Mouse (Mus musculus): ENCODE data around the gene Dydc1. TPM values are rescaled to one million over a fixed set of nuclear protein-coding genes. Genes with fewer than 3 reads are reported as not detected.

The Dydc1 gene
- polyA plus RNA-seq, 1 experiment from 2014 or later, result 0.22 TPM

DNA sequence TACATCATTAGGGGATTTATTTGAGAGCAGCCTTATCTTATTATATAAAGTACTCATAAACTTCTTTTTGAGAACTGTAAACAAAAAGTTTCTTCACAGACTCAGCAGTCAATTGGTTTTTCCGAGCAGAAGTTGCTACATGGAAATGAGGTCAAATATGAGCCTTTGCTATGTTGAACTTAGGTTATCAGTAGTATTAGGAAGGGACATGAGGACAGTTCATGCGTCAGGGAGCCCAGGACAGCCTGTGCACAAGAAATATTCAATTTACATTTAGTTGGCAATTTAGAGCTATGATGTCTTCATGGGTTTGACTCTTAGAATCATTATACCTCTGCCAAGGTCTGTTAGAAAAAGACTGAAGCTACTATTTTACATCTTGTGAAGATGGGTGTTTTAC lies 29.6 kb downstream of the Dydc1 start:
- no peak overlapping the region for H3K4me2 ChIP-seq (replicated peaks)
- no peaks in the 10 kb centered on the region for H3K9me3 ChIP-seq (replicated peaks)
- 84% methylated on average over 2 of the region's 2 CpGs for WGBS
- no peaks in the 10 kb centered on the region for H3K4me1 ChIP-seq
- no peak overlapping the region for H3K27ac ChIP-seq
- no peak overlapping the region for H3K9ac ChIP-seq
- H3K4me3 ChIP-seq, result no peak overlapping the region
- no peaks in the 10 kb centered on the region for H3K36me3 ChIP-seq
- no peaks in the 10 kb centered on the region for H3K27me3 ChIP-seq
- ATAC-seq (ENCODE audit: low FRiP score), result no peak

DNA sequence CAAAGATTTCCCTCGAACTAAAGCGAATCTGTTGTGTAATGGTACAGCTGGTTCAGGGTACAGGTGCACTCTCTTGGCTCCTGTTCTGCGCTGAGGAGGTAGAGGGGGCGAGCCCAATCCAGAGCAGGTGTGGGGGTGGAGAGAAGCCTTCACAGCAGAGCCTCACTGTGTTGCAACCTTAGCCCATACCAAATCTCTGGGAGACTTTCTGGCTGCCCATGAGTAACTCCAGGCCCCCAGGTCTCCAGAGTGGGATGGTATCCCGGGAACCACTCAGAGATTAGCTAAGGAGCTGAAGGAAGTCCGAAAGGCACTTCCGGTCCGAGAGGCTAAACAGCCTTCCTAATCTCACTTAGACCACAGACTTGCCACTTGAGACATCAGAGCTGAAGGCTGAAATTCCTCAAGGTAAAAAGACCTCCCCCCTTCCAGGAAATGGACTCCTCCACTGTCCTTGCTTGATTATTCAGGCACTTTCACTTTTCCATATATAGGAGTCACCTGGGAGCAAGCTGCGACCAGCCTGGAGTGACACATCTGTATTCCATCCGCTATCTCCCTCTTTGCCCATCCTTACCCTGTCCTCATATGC lies 32.2 kb downstream of the Dydc1 start, which contains the start of gene Mat1a:
TSS of gene Mat1a (plus strand) at position 183 of the 592 bp plus-strand sequence.
- Histone ChIP-seq H3K4me2 (replicated peaks) (no peak within 1 kb of the TSS), H3K27ac (no peak within 1 kb of the TSS), H3K4me1 (no peaks in the 10 kb centered on the region), H3K27me3 (no peaks in the 10 kb centered on the region), H3K9me3 (replicated peaks) (no peaks in the 10 kb centered on the region), H3K36me3 (no peaks in the 10 kb centered on the region), H3K9ac (no peak within 1 kb of the TSS), H3K4me3 (no peak within 1 kb of the TSS)
- 79% methylated on average over 10 of the region's 10 CpGs for WGBS
- no peak for ATAC-seq (ENCODE audit: low FRiP score)

DNA sequence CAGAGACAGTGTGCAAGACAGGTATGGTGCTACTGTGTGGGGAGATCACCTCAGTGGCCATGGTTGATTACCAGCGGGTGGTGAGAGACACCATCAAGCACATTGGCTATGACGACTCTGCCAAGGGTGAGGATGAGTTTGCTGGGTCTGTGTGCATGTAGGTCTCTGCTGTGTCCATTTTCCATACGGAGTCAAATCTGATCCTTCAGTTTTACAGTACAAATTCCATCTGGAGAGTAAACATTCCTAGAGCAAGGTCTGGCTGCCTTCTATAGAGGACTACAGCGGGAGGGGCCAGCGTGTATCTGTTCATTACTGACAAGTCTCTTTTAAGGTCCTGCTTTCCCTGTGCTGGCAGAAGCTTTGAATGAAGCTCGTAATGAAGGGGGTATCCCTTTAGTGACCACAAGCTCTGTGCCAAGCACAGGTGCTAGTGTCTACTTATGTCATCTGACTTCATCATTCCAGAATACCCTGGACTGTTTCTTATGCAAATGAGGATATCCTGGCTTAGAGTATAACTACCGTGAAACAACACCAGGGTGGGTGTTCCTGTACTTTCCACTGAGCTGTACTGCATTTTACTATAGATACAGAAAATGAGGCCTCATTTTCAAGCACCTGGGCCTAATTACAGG lies 38.4 kb downstream of the Dydc1 start:
- Histone ChIP-seq H3K36me3 (no peaks in the 10 kb centered on the region), H3K4me1 (no peaks in the 10 kb centered on the region), H3K27ac (no peak overlapping the region), H3K9ac (no peak overlapping the region), H3K4me3 (no peak overlapping the region), H3K4me2 (replicated peaks) (no peak overlapping the region), H3K9me3 (replicated peaks) (no peaks in the 10 kb centered on the region), H3K27me3 (no peaks in the 10 kb centered on the region)
- WGBS, result 87% methylated on average over 7 of the region's 7 CpGs
- no peak for ATAC-seq (ENCODE audit: low FRiP score)

DNA sequence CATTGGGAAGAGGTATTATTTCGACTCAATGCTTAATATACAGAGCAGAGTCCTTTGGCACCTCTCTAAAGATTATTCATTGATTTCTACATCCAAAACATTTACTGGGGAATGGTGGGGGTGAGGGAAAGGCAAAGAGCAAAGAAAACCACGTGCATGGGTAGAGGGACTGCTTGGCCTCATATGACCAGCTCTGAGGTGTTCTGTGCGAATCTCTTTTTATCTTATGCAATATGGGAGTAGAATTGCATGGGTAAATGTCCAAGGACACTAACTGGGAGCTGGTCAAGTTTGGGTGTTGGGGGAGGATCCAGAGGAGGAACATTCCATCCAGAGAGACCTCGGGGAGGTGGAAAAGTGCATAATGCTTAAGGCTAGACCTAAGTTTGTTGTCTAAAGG lies 40.2 kb downstream of the Dydc1 start:
- no peaks in the 10 kb centered on the region for H3K4me1 ChIP-seq
- H3K27ac ChIP-seq, result no peak overlapping the region
- H3K4me2 ChIP-seq (replicated peaks), result no peak overlapping the region
- 76% methylated on average over 4 of the region's 4 CpGs for WGBS
- no peak overlapping the region for H3K4me3 ChIP-seq
- H3K27me3 ChIP-seq, result no peaks in the 10 kb centered on the region
- no peaks in the 10 kb centered on the region for H3K36me3 ChIP-seq
- no peak for ATAC-seq (ENCODE audit: low FRiP score)
- no peak overlapping the region for H3K9ac ChIP-seq
- H3K9me3 ChIP-seq (replicated peaks), result no peaks in the 10 kb centered on the region

DNA sequence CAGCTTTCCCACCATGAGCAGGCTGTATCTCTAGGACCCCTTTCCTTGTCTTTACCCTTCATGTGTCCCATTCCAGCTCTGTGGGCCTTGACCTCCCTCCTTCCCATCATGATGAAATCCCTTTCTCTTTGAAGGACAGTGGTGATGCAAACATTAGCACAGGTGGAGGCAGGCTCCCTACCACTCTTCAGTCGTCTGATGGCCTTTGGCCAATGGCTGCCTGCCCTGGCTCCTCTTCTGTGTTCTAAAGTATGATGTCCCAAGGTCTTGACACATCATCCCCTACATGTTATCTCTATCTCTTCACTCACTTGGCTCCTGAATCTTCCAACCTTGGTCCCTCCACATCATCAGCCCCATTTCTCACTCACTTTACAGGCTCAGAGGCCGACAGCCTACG lies 43.6 kb downstream of the Dydc1 start:
- Histone ChIP-seq H3K9ac (no peak overlapping the region), H3K27ac (no peak overlapping the region), H3K9me3 (replicated peaks) (no peaks in the 10 kb centered on the region), H3K4me2 (replicated peaks) (no peak overlapping the region), H3K4me1 (no peaks in the 10 kb centered on the region), H3K27me3 (no peaks in the 10 kb centered on the region), H3K4me3 (no peak overlapping the region), H3K36me3 (no peaks in the 10 kb centered on the region)
- ATAC-seq (ENCODE audit: low FRiP score), result no peak
- WGBS, result 89% methylated on average over 3 of the region's 3 CpGs

DNA sequence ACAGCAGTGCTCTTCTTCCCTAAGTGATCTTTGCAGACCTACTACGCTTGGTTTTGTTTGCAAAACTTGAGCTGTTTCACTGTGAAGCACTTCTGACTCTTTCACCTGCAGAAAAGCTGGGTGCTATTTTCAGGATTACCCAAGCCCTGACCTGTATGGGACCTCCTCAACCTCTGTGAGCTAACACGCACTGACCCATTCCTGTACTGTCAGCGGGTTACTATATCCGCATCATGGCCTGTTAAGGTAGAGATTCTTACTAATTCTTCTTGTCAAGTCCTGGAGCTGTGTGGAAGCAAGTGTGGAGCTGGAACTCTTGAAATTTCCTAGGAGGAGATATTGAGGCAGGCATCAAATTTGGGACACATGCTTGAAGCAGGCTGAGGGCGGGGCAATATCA lies 52.0 kb downstream of the Dydc1 start:
- Histone ChIP-seq H3K4me3 (no peak overlapping the region), H3K27ac (no peak overlapping the region), H3K36me3 (no peaks in the 10 kb centered on the region), H3K9me3 (replicated peaks) (no peaks in the 10 kb centered on the region), H3K4me2 (replicated peaks) (no peak overlapping the region), H3K4me1 (no peaks in the 10 kb centered on the region), H3K27me3 (no peaks in the 10 kb centered on the region), H3K9ac (no peak overlapping the region)
- 89% methylated on average over 5 of the region's 5 CpGs for WGBS
- ATAC-seq (ENCODE audit: low FRiP score), result no peak

DNA sequence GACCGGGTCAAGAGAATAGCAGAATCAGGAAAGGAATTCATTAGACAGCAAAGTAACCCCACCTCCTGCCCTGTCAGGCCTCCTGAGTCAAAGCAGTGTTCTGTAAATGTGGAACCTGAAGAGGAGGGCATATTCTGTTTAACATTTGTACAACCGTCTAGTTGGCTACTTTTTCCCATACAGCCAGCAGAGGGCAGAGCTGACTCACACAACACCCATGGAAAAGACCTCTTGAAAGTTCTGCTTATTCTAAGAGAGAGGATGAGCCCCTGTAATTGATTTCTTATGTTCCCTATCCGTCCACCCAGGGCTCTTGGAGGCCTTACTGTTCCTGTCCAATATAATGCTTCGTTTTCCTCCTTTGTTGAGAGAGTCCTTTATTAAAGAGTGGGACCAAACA lies 55.3 kb downstream of the Dydc1 start:
- H3K27ac ChIP-seq, result no peak overlapping the region
- no peaks in the 10 kb centered on the region for H3K36me3 ChIP-seq
- no peaks in the 10 kb centered on the region for H3K4me1 ChIP-seq
- H3K9ac ChIP-seq, result no peak overlapping the region
- no peak overlapping the region for H3K4me2 ChIP-seq (replicated peaks)
- 20% methylated on average over 4 of the region's 4 CpGs for WGBS
- no peaks in the 10 kb centered on the region for H3K9me3 ChIP-seq (replicated peaks)
- H3K4me3 ChIP-seq, result no peak overlapping the region
- no peak; the same call in 1 of the 2 replicates for ATAC-seq (ENCODE audit: low FRiP score)
- H3K27me3 ChIP-seq, result no peaks in the 10 kb centered on the region

DNA sequence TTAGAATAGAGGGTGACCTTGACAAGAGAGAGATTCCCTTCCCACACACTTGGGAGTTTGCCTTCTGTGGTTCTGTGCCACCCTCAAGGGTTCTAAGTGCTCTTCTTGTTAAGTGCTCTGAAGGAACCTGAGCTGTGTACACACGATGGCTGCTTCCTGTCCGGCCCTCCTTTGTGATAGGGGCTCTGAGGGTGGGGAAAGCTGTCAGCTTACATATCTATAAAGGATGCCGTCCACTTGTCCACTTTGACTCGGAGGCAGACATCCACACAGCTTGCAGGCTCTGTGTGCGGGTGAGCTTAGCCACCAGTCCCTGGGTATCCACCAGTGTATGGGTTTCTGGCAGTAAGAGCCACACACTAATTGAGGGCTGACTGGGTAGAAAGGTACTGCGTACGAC lies 58.8 kb downstream of the Dydc1 start, which contains the start of gene Sftpa1:
TSS of gene Sftpa1 (plus strand) at position 243 of the 400 bp plus-strand sequence.
- Histone ChIP-seq H3K9ac (no peak within 1 kb of the TSS), H3K4me3 (no peak within 1 kb of the TSS), H3K36me3 (no peaks in the 10 kb centered on the region), H3K4me2 (replicated peaks) (no peak within 1 kb of the TSS), H3K27ac (no peak within 1 kb of the TSS), H3K4me1 (no peaks in the 10 kb centered on the region), H3K27me3 (no peaks in the 10 kb centered on the region), H3K9me3 (replicated peaks) (no peaks in the 10 kb centered on the region)
- WGBS, result 91% methylated on average over 7 of the region's 7 CpGs
- ATAC-seq (ENCODE audit: low FRiP score), result no peak

DNA sequence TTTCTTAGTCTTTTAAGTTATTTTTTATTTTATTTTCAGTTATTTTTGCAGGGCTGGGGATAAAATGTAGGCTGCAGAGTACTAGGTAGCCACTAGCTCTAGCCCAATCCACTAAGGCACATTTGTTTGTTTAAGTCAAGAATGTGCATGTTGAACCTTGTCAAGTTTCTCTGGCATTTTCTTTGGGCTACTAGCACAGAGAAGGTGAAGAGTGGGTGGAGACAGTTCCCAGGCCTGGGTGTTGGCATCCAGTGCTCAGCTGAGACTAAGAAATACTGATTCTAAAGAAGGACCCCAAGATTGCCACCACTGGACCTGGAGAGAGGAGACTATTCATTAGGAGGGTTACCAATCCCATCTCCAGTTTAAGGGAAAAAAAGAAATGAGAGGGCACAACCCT lies 64.3 kb downstream of the Dydc1 start:
- no peaks in the 10 kb centered on the region for H3K27me3 ChIP-seq
- H3K27ac ChIP-seq, result no peak overlapping the region
- H3K4me2 ChIP-seq (replicated peaks), result no peak overlapping the region
- no peak overlapping the region for H3K4me3 ChIP-seq
- no peak overlapping the region for H3K9ac ChIP-seq
- no peaks in the 10 kb centered on the region for H3K36me3 ChIP-seq
- no peaks in the 10 kb centered on the region for H3K9me3 ChIP-seq (replicated peaks)
- ATAC-seq (ENCODE audit: low FRiP score), result no peak
- no peaks in the 10 kb centered on the region for H3K4me1 ChIP-seq

DNA sequence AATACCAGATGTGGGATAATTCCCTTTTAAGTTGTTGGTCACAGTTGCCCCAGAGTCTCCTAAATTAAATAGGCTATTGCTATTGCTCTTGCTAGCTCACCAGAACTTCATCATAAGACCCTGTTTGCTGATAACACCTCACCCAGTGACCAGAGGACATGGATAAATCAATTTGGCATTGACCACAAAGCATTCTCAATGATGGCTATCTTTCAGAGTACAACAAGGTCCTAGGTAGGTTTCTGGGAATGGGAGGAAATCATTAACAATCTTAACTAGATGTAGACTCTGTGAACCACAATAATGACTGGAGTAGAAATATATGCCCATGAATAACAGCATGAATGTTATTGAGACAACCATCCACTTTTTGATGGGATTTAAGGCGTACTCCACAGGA lies 68.0 kb downstream of the Dydc1 start:
- ATAC-seq (ENCODE audit: low FRiP score), result no peak
- Histone ChIP-seq H3K9ac (no peak overlapping the region), H3K27ac (no peak overlapping the region), H3K36me3 (no peaks in the 10 kb centered on the region), H3K4me1 (no peaks in the 10 kb centered on the region), H3K9me3 (replicated peaks) (no peaks in the 10 kb centered on the region), H3K4me2 (replicated peaks) (no peak overlapping the region), H3K27me3 (no peaks in the 10 kb centered on the region), H3K4me3 (no peak overlapping the region)
- 77% methylated on average over 1 of the region's 1 CpGs for WGBS

Other genes with a start within 250 kb of the Dydc1 start
- gene Sh2d4b, start 179.6 kb upstream of the Dydc1 start, polyA plus RNA-seq (2016; fragmentation: Nextera tagmentation; extraction: Ambion mirVana), result 0.83 and 1.4 TPM in 2 replicates
- 84.3 and 95.0 TPM in 2 replicates for gene Tspan14, start 106.1 kb upstream of the Dydc1 start, polyA plus RNA-seq (2016; fragmentation: Nextera tagmentation; extraction: Ambion mirVana)
- gene Fam213a, start 59.1 kb upstream of the Dydc1 start, polyA plus RNA-seq (2016; fragmentation: Nextera tagmentation; extraction: Ambion mirVana), result 62.5 and 65.1 TPM in 2 replicates
- 0.50 and 0.90 TPM in 2 replicates for gene Dydc2, start 3.7 kb upstream of the Dydc1 start, polyA plus RNA-seq (2016; fragmentation: Nextera tagmentation; extraction: Ambion mirVana)
- gene Mat1a, start 32.1 kb downstream of the Dydc1 start, polyA plus RNA-seq (2016; fragmentation: Nextera tagmentation; extraction: Ambion mirVana), result not detected in 2 replicates
- gene Sftpa1, start 58.9 kb downstream of the Dydc1 start, polyA plus RNA-seq (2016; fragmentation: Nextera tagmentation; extraction: Ambion mirVana), result not detected in 2 replicates
- not detected in 2 replicates for gene Mbl1, start 78.5 kb downstream of the Dydc1 start, polyA plus RNA-seq (2016; fragmentation: Nextera tagmentation; extraction: Ambion mirVana)
- gene Sftpd, start 112.2 kb downstream of the Dydc1 start, polyA plus RNA-seq (2016; fragmentation: Nextera tagmentation; extraction: Ambion mirVana), result not detected in 2 replicates
- gene Gm2832, start 205.9 kb downstream of the Dydc1 start, polyA plus RNA-seq (2016; fragmentation: Nextera tagmentation; extraction: Ambion mirVana), result 0.21 TPM in 1 of 2 replicates, not detected in the other

Measured in hindbrain, embryonic 12.5 days (tissue).